Mouse (Mus musculus): ENCODE measurements at regions not wholly inside any gene's neighbourhood (a gene's known extent, or its start where the extent isn't known, plus 50 kb on each side); places are given as distances from the start of the nearest gene placed in this dataset.

DNA sequence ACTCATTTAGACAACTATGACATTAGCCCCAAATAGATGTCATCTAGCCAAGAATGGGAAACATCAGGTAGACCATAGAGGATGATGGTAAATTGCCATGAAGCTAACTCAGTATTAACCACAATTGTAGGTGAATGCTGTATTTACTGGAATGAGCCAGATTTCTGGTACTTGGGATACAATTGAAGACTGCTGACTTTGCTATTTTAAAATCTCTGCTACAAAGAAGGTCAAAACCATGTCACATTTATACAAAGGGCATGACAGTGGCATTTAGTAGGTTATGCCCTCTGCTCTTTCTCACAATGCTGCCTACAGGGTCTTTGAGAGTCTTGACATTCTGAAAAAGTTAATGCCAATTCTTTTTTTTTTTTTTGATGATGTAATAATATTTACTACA lies 178.8 kb upstream of the 4930583I09Rik start:
- DNase-seq: no peak

DNA sequence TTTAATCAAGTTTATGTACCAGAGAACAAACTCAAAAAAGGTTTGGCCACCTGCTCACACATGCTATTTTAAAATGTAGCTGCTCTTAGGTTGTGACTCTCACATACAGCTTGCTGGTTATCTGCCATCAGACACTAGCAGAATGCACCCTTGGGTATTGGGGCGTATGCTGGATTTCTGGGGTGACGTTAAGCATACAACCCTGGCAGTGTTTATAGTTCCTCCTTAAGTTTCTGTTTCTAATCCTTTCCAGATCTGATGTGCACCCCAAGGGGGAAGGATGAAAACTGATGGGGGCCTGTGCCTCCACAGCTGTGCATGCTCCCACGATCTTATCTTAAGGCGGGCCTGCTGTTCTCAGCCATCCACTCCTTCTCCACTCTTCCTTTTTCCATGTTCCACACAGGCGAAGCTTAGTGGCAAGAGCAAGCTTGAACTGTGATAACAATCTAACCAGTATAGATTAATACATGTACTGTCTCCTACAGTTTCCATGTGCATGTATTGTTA lies 164.8 kb upstream of the 4930583I09Rik start:
- no peak for DNase-seq

DNA sequence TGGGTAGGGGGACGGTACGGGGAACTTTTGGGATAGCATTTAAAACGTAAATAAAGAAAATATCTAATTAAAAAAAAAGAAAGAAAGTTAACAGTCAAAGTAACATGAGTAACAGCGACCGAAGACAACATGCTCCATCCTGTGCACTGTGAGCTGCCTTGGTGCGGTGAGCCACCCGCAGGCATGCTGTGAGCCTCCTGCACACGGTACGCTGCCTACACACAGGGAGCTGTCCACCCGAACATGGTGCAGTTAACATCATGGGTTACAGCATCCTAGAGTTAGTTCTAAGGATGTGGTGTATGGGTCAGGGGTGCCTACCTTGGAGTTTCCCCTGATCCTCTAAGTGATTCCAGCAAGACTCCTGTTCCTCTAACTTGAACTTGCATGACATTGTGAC lies 158.6 kb upstream of the 4930583I09Rik start:
- no peak for DNase-seq

DNA sequence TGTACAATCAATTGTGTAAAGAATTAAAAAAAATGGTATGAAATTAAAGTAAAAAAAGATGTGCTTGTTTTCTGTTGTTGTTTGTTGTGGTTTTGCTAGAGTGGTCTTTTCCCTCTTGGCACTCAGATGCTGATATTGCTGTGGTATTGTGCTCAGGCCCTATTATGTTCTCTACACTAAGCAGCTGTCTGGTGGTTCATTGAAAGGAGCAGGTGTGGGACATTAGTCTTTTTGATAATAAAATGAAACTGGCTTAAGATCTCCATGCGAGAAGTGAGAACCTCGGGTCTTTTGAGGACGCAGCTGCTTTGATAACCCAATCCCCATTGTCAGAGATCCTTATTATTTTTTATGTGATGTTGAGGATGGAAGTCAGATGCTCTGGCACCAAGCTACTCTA lies 155.4 kb upstream of the 4930583I09Rik start:
- no peak for DNase-seq

DNA sequence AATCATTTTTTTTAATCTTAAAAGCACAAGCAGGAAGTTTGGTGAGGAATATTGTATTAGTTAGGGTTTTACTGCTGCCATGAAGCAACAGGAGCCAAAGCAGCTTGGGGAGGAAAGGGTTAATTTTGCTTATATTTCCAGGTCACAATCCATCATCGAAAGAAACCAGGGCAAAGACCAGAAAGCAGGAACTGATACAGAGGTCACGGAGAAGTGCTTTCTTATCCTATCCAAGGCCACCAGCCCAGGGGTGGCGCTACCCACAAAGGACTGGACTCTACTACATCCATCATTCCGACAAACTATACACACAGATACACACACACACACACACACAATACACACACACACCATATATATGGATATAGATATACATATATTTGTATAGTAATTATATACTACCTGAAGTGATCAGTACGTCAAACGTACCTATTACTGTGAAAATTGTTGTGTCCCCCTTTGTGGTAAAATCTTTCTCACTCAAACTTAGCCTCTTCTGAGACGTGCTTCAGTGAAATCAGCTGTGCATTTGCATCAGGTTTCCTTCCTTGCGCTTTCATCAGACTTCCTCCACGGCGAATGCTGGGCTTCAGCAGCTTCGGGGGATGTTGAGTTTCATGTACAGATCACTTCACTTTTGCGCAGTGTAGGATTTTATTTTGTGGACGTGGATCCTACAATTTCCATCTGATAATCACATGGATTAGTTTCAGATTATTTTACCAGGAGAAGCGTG lies 148.6 kb upstream of the 4930583I09Rik start:
- no peak for DNase-seq

DNA sequence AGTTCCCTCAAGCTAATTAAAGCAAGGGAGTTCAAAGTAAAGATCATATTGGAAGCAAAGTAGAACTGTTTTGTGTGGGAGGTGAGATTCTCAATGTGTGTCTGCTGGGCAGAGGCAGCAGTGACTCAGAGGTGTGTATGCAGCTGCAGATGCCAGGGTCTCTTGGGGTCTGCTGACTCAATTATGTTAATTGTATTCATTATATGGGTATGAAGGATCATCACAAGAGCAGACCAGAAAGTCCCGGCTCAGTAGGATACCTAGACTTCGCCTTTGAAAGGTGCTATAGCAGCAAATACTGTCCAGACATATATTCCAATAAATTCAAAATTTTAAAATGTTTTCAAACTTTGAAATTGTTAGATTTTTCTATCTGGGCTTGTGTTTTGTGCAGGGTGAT lies 147.6 kb upstream of the 4930583I09Rik start:
- DNase-seq: no peak

DNA sequence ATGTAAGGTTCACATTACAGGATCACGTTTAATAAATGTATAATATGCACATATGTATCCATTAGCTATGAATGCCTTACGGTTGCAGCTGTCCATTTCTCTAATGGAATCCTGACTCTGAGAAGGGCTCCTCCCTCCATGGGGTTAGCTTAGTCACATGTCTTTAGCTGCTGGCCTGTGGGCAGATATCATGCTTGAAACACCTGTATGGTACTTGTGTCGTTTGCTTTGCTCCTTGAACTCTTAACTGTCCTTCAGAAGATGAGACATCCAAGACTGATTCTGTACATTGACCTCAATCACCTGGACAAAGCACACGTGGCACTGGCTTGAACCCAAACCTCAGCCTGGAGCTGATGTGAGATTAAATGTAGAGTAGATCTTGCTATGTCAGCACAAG lies 128.3 kb upstream of the 4930583I09Rik start:
- no peak for DNase-seq

DNA sequence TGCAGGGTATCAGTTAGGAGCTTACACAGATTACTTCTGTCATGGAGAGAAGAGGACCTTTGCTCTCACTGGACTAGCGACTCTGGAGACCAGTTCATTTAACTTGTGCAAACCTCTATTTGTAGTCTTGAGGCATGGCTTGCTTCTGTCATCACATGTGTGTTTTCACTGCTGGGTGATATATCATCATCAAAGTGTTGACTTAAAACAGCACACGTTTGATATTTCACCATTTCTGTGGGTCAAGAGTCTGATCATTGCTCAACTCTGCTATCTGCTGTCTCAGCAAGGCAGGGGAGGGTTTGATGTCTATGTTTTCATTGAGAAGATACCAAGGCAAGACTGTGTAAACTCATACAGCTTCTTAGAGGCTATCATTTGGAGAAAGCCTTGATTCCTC lies 126.0 kb upstream of the 4930583I09Rik start:
- no peak for DNase-seq

DNA sequence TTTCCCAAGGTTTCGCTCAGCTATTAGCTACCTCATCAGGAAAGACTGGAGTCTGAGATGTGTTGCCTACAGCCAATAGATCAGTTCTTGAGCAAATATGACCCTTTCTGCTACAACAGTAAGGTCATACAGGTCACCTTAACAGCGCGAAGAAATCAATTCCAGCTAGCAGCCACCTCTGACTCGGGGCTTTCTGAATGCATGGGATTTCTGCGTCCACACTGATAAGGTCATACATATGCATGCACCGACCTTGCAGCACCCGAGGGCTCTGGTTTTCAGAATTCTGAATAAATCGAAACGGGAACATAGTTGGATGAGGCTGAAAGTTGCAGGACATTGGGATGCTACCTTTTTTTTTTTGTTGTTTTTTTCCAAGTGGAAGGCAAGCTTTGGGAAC lies 121.6 kb upstream of the 4930583I09Rik start:
- DNase-seq: no peak

DNA sequence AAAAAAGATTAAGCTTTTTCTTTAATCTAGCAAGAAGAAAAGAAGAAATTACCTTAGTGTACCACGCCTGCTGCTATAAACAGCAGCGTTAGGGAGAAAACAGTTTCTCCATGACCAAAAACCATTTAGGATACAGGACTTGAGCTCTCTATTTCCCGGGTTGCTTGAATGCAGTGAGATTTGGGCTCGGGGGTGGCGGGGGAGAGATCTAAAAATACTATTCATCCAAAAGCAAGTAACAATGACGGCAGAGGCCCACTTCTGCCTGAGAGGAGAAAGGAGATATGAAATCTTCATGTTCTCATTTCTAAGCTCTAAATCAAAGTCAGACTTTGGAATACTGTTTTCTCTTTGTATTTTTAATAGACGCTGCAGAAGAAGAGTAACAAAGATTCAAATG lies 120.6 kb upstream of the 4930583I09Rik start:
- DNase-seq: no peak

DNA sequence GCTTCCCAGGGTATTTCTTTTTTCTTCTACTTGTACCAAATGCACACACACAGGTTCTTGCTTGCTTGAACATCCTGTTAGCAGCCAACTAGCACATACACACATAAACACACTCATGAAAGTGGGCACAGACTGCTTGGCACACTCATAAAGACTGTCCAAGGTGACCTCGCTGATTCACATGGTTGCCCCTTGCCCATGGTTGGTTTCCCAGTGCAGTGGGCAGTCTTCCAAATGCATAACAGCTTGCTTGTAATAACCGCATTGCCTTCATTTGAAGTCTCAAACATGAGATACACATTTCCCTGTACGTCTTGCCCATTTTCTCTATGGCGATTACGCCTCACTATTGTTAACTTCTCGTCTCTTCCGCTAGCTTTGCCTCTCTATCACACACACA lies 117.4 kb upstream of the 4930583I09Rik start:
- no peak for DNase-seq

DNA sequence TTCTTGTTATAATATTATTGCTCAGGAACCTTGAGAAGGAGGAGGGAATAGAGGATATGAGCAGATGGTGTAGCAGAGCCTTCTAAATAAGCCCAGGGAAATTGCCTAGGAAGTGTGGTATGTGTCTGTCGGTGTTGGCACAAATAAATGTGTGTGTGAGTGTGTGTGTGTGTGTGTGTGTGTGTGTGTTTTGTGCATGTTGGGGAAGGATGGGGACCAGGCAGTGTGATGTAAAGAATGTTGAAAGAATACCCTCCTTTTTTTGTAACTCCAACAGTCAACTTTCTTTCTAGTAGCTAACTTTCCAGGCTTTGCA lies 115.7 kb upstream of the 4930583I09Rik start:
- no peak for DNase-seq

DNA sequence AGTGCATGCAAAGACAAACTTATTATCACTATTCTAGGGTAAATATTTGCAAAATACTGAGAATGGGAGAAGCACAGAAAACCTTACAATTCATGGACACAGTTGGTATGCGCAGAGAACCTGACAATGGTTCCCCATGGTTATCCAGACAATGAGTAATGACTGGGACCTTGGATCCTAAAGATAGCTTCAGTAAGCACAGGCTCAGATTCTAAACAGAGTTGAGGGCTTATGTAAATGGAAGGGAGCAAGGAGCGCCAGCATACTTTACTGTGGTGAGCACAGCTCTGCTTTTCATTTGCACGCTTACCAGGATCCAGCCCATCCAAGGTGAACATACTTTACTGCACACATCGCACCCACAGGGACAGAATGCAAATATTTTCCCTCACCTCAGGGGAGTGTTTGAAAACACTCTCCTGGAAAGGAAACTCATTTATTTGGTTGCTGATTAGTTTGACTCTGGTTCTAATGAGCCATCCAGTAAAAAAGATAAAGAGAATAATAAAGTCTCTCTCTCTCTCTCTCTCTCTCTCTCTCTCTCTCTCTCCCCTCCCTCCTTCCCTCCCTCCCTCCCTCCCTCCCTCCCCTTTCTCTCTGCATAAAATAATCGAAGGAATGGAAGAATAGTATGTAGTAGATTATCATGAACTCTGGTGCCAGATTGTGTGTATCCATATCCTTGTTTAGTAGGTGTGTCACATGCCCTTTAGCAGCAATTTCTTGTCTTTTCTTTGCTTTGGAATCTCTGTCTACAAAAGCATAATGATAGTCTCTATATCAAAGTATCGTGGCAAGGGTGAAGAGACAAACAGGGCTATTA lies 115.1 kb upstream of the 4930583I09Rik start:
- DNase-seq: no peak

DNA sequence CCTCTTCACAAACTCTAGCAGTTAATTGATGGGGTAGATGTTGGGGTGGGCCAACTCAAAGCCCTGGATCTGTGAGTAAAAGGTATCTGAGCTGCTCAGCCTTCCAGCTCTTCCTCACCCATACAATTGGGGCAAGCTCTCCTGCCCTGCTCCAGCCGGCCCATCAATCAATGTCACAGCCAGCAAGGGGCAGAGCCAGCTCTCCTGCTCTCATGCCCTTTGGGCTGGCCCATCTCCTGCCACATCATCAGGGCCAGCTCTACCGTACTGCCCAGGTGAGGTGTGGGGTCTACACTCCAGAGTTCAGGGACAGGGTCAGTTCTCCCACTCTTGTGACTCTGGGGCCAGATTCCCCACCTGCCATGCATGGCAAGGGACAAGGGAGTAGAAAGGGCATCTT lies 107.3 kb upstream of the 4930583I09Rik start:
- DNase-seq: no peak

DNA sequence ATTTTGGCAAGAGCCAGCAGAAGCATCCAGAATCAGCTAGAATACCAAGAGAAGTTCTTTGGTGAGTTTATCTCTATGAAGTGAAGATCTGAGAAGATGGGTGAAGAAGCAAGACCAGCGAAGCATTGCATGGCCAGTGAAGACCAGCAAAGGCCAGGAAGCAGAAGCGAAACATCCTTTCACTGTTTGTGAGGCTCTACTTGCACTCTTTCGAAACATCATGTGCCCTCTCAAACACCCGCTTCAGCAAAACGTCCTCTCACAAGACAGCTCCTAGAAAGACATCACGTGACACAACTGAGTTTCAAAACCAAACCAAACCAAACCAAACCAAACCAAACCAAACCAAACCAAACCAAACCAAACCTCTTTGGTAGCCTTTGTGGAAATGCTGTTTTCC lies 105.7 kb upstream of the 4930583I09Rik start:
- no peak for DNase-seq

DNA sequence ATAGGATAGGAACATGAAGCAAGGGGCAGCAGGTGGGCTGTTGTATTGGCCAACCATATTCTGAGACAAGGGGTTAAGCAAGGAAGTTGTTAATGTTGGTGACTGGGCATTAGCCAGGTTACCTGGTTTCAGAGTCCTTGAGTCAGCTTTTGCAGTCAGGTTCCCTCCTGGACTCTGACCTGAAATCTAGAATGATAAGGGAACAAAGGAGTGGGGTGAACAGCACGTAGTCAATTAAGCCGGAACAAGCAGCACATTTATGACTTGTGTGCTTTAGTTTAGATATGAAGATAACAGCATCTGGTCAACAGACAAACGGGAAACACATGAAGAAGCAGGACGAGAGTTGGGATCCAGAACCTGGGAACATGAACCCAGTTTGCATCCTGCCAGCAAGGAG lies 99.8 kb upstream of the 4930583I09Rik start:
- DNase-seq: no peak

DNA sequence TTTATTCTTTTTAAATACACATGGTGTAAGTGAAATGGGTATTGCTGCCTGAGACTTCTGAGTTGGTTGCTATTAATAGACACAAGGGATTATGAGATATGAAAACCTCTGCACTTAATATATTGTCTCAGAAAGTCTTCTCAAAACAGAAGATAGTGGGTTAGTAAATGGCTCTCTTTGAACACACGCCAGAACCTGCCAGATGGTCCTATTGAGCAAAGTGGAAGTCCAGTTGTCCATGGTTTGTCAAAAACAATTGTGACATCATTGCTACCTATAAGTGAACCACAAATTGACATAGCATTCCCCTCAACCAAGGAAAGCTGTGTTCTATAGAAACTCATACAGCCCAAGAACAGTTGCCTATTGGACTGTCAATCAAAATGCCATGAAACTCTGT lies 98.5 kb upstream of the 4930583I09Rik start:
- no peak for DNase-seq

DNA sequence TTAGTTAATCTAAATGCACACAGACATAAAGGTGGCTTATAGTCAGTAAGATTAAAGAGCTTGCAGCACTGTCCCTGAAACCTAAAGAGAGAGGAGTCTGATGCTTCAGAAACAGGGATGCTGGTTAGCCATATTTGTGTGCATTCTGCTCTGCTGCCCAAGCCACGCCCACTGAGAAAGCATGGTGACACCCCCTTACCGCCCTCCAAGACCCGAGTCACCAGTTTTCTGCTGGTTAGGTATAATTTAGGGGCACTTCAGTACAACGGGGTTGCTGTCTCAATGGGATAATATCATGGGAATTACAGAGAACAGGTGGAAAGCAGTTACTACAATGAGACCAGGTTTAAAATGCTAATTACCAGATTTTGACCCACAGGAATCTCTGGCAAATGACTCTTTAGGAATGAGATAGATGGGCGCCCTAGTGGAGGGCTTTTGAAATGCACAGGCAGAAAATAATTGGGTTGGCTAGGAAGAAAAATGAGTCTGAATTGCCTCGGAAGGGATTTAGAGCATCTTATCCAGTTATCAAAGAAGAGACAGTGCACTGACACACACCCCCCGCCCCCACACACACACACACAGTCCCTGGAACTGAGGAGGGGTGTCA lies 95.1 kb upstream of the 4930583I09Rik start:
- DNase-seq: no peak

DNA sequence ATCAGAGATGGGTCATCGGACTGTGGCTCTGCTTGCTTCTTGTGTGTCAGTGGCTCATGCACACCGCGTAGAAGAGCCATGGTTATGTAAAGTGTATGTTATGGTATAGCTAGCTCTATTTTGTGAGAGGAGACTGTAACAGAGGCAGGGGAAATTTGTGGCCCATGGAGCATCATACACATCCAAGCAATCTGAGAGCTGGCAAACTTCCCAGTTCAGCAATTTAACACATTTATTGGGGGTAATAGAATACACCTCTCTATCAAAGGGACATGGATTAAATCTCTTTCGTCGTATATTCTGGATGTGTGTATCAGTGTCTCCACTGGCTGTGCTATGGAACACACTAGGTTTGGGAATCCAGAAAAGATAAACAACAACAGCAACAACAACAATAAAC lies 87.9 kb upstream of the 4930583I09Rik start:
- no peak for DNase-seq

DNA sequence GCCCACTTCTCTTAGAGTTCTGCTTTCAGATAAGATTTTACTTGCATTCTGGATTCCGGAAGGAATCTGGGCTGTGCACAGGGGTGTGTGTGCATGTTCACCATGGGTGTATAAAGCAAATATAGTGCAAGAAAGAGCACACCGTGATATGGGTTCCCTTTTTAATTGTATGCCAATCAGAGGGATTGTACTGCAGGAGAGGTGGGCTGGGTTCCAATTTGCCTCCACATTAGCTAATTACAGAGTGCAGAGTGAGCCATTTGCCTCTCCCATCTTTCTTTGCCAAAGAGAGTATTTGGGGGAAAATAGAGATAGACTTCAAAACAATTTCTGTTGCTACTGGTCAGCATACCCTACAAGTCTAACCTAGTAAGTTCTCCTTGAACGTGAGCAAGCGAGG lies 86.4 kb upstream of the 4930583I09Rik start:
- DNase-seq: peak; percentile 10

DNA sequence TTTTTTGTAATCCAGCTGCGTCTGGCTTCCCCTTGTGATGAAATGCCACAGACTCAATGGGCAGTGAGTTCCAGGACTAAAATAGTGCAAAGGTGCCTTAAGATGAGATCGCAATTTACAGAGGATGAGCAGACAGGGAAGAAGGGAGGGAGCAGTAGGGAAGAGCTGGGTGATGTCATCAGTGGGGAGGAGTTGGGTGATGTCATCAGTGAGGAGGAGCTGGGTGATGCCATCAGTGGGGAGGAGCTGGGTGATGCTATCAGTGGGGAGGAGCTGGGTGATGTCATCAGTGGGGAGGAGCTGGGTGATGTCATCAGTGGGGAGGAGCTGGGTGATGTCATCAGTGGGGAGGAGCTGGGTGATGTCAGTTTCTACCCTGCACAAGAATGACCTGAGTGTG lies 84.4 kb upstream of the 4930583I09Rik start:
- DNase-seq: no peak

DNA sequence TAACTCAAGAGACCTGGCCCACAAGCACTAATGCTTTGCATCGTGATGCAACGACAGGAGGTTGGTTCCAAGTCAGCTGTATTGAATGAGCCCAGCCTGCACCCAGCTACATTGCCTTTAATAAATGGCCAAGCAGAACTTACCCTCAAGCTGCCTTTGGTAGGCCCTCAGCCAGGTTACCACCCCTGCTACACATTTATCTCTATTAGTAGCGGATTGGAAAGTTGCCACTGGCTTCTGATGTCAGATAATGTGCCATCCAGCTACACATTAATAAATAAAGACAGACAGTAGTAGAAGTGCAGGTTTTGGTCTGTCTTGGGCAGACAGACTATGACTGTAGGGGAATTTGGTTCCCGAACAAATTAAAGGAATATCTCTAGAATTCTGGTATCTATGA lies 82.0 kb upstream of the 4930583I09Rik start:
- no peak for DNase-seq

DNA sequence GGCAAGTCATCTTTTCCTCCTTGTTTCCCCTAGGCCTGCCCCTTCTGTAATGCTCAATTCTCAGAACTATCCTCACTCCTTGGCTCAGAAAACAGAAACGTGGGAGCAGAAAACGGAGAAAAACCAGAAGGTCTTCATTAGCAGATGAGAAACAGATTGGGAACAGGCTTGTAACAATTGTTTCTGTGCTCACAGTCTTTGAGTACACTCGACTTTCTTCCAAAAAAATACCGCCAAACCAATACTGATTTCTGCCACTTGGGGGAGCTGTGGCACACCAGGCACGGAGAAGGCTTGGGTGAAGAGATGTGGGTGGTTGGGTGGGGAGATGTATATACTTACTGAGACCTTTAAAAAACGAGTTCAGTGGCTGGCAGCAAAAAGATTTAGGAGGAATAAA lies 80.8 kb upstream of the 4930583I09Rik start:
- DNase-seq: no peak

DNA sequence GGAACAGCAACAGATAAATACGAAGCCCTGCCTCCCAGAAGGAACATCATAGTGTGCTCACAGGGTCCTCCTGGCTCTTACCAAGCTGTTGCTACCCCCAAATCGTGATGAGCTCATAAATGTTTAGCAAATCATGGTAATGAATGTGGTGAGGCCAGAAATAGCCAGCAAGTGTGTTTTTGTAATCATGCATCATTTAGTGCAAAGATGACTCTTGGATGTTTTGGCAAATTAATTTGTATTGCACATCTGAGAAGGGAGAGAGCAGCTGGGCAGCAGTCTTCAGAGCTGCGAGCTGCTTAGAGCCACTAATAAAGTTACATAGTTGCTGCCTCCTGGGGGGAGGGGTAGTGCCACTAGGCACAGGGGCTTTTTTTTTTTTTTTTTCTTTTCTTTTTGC lies 79.8 kb upstream of the 4930583I09Rik start:
- DNase-seq: no peak

Data from right cerebral cortex, postnatal 4 days (tissue).